Mouse (Mus musculus) heart, embryonic 16.5 days (tissue): ENCODE results near the gene Iqgap1. TPM values are rescaled to one million over a fixed set of nuclear protein-coding genes. Genes with fewer than 3 reads are reported as not detected.
A peak's percentile ranks its signal among the peaks of the same experiment; 100 is the strongest.

Experiments used
- ATAC-seq: fragments of 200-750 bp; cut with Nextera tagmentation; replicated peaks from 2 replicates; pipeline ENCODE4 v1.8.0; 2017; ENCODE audit warnings: moderate number of reproducible peaks; ENCODE audit not compliant: insufficient read depth, low FRiP score; ENCODE audit errors: extremely low read depth
- H3K27ac ChIP-seq: fragments of 300-500 bp; sonication (generic); 2 replicates; pipeline ENCODE4 v1.5.1; 2014; ENCODE audit warnings: mild to moderate bottlenecking, low read length, control low read depth, moderate library complexity
- H3K27me3 ChIP-seq: fragments of 300-500 bp; sonication (generic); 2 replicates; pipeline ENCODE4 v1.6.1; 2014; ENCODE audit warnings: low read length, mixed read lengths; ENCODE audit not compliant: control insufficient read depth, insufficient read depth
- H3K36me3 ChIP-seq: fragments of 300-500 bp; sonication (generic); 2 replicates; pipeline ENCODE4 v1.6.1; 2014; ENCODE audit not compliant: control insufficient read depth, insufficient read depth
- H3K4me1 ChIP-seq: fragments of 300-500 bp; sonication (generic); 2 replicates; pipeline ENCODE4 v1.6.1; 2014; ENCODE audit warnings: low read length, mixed read lengths; ENCODE audit not compliant: control insufficient read depth, insufficient read depth
- H3K4me2 ChIP-seq: fragments of 300-500 bp; sonication (generic); 2 replicates; pipeline ENCODE4 v1.6.1; 2014; ENCODE audit warnings: low read depth, mild to moderate bottlenecking, control low read depth, low read length
- H3K4me3 ChIP-seq: fragments of 300-500 bp; sonication (generic); 2 replicates; pipeline ENCODE4 v1.5.1; 2014; ENCODE audit warnings: mild to moderate bottlenecking, control low read depth, low read length
- H3K9ac ChIP-seq: fragments of 300-500 bp; sonication (generic); 2 replicates; pipeline ENCODE4 v1.6.1; 2014; ENCODE audit warnings: low read length, control low read depth
- H3K9me3 ChIP-seq: fragments of 300-500 bp; sonication (generic); replicated peaks from 2 replicates; pipeline ENCODE4 v1.6.1; 2016; ENCODE audit warnings: low read length; ENCODE audit not compliant: control insufficient read depth
- WGBS: fragments of 180-500 bp; shearing (Covaris S2); extraction: QIAGEN DNeasy Blood & Tissue Kit; methylation state at CpG from one replicate; pipeline ENCODE4 v1.1.7; 2014; 5-methylcytosine and 5-hydroxymethylcytosine counted together
- polyA plus RNA-seq: library from polyadenylated mRNA; unstranded; fragments of >200 nt; fragmentation: Nextera tagmentation; extraction: Ambion mirVana; gene quantifications from 2 replicates; pipeline ENCODE4 v1.2.1, GENCODE M21; 2015

The Iqgap1 gene
- polyA plus RNA-seq, 1 experiment from 2014 or later = 49.0 TPM

GRCm38 (mm10) chr7:80783841-80784240 is 41.9 kb downstream of the Iqgap1 start:
- no peak for ATAC-seq
- Histone ChIP-seq H3K4me1 (peaks cover 59% of the 10 kb centered on the region), H3K27ac (no peak overlapping the region), H3K36me3 (no peaks in the 10 kb centered on the region), H3K9me3 (no peaks in the 10 kb centered on the region), H3K9ac (no peak overlapping the region), H3K4me2 (no peak overlapping the region), H3K4me3 (no peak overlapping the region), H3K27me3 (no peaks in the 10 kb centered on the region)
- WGBS = 87% methylated on average over 5 of the region's 5 CpGs

DNA sequence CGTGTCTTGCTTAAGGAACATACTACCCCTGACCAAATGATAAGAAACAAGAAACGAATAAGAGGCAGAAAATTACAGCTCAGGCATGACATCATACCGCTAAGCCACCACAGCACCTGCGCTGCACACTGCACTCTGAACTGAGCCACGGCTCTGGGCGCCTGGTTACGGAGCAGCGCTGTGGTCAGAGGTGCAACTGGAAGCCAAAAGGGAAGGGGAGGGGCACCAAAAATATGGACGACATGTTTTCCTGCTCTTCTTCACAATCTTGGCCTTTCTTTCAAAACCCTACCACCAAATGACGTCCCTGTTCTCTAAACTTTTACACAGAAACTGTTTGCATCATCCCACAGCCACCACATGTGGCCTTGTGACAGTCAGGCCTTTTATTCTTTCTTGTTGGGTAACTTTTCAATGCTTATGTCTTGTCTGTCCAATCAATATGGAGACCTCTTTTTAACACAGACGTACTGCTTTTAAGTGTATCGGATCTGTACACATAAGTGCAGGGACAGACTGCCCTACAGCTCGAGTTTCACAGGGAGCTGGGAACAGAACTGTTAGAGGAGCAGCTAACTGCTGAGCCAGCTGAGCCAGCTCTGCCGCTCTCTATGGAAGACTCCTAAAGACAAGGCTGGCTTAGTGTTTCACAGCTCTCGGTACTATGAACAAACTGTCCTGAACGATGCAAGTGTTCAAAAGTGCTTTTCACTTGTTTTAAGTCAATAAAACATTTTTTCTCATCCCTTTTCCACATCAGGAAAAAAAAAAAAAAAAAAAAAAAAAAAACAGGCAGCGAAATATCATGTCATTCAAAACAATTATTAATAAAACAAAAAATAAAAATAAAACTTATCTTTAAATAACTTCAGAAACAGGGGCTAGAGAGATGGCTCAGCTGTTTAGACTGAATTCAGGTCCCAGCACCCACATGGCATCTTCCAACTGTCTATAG is 43.3 kb downstream of the Iqgap1 start:
- no peak overlapping the region for H3K4me3 ChIP-seq
- H3K9me3 ChIP-seq = no peaks in the 10 kb centered on the region
- H3K27me3 ChIP-seq = no peaks in the 10 kb centered on the region
- 67% methylated on average over 17 of the region's 17 CpGs for WGBS
- peak overlapping the region; percentile 64 for H3K9ac ChIP-seq
- ATAC-seq = 0 out of 2 replicates have a peak, but pooled peaks have one; percentile 46
- peaks cover 58% of the 10 kb centered on the region for H3K4me1 ChIP-seq
- H3K27ac ChIP-seq = peak overlapping the region; percentile 90
- peak overlapping the region; percentile 33; the same call in 1 of the 2 replicates for H3K4me2 ChIP-seq
- H3K36me3 ChIP-seq = no peaks in the 10 kb centered on the region

GRCm38 (mm10) chr7:80781444-80782120 is 44.2 kb downstream of the Iqgap1 start:
- Histone ChIP-seq H3K27ac (peak overlapping the region; percentile 90), H3K36me3 (no peaks in the 10 kb centered on the region), H3K9me3 (no peaks in the 10 kb centered on the region), H3K27me3 (no peaks in the 10 kb centered on the region), H3K4me1 (peaks cover 55% of the 10 kb centered on the region), H3K4me3 (no peak overlapping the region; the same call in 1 of the 2 replicates), H3K9ac (peak overlapping the region; percentile 64), H3K4me2 (peak overlapping the region; percentile 33)
- peak; percentile 61 for ATAC-seq
- WGBS = 38% methylated on average over 9 of the region's 9 CpGs

GRCm38 (mm10) chr7:80778958-80779669 is 46.7 kb downstream of the Iqgap1 start:
- H3K4me2 ChIP-seq = peak overlapping the region; percentile 17
- H3K9ac ChIP-seq = peak overlapping the region; percentile 44
- peak overlapping the region; percentile 74 for H3K27ac ChIP-seq
- H3K4me3 ChIP-seq = no peak overlapping the region
- H3K9me3 ChIP-seq = no peaks in the 10 kb centered on the region
- H3K27me3 ChIP-seq = no peaks in the 10 kb centered on the region
- no peaks in the 10 kb centered on the region for H3K36me3 ChIP-seq
- peak; percentile 56; the same call in 1 of the 2 replicates for ATAC-seq
- WGBS = 60% methylated on average over 12 of the region's 12 CpGs
- H3K4me1 ChIP-seq = peaks cover 53% of the 10 kb centered on the region

DNA sequence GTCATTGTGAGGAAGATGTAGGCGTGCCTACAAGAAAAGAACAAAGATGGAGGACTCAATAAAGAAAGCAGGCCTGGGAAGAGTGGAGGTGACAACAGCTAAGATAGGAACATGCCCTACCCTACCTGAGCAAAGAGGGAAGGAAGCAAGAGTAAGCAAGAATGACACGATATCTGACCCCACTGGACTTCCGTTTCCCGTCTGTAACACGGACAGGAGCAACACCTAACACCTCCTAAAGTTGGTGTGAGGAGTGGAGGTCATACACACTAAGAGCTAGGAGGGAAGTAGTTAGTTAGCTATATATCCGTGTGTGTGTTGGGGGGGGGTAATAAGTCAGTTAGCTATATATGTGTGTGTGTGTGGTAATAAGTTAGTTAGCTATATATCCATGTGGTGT is 47.4 kb downstream of the Iqgap1 start:
- Histone ChIP-seq H3K9ac (no peak overlapping the region), H3K4me3 (no peak overlapping the region), H3K4me1 (peaks cover 53% of the 10 kb centered on the region), H3K9me3 (no peaks in the 10 kb centered on the region), H3K36me3 (no peaks in the 10 kb centered on the region), H3K27me3 (no peaks in the 10 kb centered on the region), H3K4me2 (no peak overlapping the region), H3K27ac (no peak overlapping the region)
- 86% methylated on average over 6 of the region's 6 CpGs for WGBS
- no peak for ATAC-seq

GRCm38 (mm10) chr7:80777151-80777550 is 48.6 kb downstream of the Iqgap1 start:
- 44% methylated on average over 8 of the region's 8 CpGs for WGBS

DNA sequence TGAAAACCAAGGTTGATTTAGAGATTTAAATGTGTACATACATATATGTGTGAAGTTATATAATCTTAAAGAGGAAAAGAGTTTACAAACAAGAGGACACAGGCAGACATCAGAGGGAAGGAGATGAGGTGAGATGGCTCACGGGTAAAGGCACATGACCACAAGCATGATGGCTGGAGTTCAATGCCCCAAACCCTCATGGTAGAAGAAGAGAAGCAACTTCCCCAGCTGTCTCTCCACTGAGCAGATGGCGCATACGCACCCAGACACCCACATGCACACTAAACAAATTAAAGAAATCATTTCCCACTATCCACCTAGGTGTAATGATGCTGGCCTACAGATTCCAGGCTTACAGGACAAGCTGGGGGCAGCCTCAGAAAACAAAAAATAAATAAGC is 49.7 kb downstream of the Iqgap1 start:
- Histone ChIP-seq H3K9ac (no peak overlapping the region), H3K27ac (no peak overlapping the region), H3K9me3 (no peaks in the 10 kb centered on the region), H3K36me3 (no peaks in the 10 kb centered on the region), H3K4me3 (no peak overlapping the region), H3K27me3 (no peaks in the 10 kb centered on the region), H3K4me1 (peaks cover 33% of the 10 kb centered on the region), H3K4me2 (no peak overlapping the region)
- 89% methylated on average over 3 of the region's 3 CpGs for WGBS
- ATAC-seq = no peak

More at GRCm38 (mm10) chr7:80777151-80777550, 48.6 kb downstream of the Iqgap1 start:
- H3K4me3 ChIP-seq = no peak overlapping the region
- no peak for ATAC-seq
- H3K9ac ChIP-seq = peak overlapping the region; percentile 21; the same call in 1 of the 2 replicates
- peak overlapping the region; percentile 4; the same call in 1 of the 2 replicates for H3K4me2 ChIP-seq
- no peaks in the 10 kb centered on the region for H3K9me3 ChIP-seq
- H3K4me1 ChIP-seq = peaks cover 43% of the 10 kb centered on the region
- H3K27ac ChIP-seq = peak overlapping the region; percentile 60
- no peaks in the 10 kb centered on the region for H3K36me3 ChIP-seq
- no peaks in the 10 kb centered on the region for H3K27me3 ChIP-seq

DNA sequence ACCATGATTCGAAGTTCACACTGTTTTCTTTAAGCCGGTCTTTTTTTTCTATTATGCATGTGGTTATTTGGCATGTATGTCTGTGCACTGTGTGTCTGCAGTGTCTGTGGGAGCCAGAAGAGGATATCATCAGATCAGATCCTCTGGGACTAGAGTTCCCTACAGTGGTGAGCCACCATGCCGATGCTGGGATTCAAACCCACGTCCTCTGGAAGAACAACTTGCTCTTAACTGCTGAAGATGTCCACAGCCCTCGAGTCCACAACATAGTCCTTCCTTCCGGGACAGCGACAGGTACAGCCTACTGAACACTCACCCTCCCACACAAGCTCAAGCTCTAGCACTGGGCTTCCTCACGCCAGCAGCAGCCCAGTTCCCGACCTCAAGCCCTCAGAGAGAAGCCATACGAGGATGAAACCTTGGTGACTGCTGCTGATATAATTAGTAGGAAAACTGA is 50.3 kb downstream of the Iqgap1 start:
- Histone ChIP-seq H3K4me3 (no peak overlapping the region), H3K9me3 (no peaks in the 10 kb centered on the region), H3K27me3 (no peaks in the 10 kb centered on the region), H3K9ac (no peak overlapping the region), H3K27ac (0 out of 2 replicates have a peak overlapping the region, but pooled peaks have one; percentile 34), H3K4me2 (no peak overlapping the region), H3K4me1 (peaks cover 31% of the 10 kb centered on the region), H3K36me3 (no peaks in the 10 kb centered on the region)
- ATAC-seq = no peak
- 69% methylated on average over 10 of the region's 10 CpGs for WGBS
